Mouse (Mus musculus): ENCODE measurements around the gene Gm128. TPM values are rescaled to one million over a fixed set of nuclear protein-coding genes. Genes with fewer than 3 reads are reported as not detected.

Gm128 gene
- total and polyA plus RNA-seq, 3 experiments = 0.16 TPM; not detected in 2

DNA sequence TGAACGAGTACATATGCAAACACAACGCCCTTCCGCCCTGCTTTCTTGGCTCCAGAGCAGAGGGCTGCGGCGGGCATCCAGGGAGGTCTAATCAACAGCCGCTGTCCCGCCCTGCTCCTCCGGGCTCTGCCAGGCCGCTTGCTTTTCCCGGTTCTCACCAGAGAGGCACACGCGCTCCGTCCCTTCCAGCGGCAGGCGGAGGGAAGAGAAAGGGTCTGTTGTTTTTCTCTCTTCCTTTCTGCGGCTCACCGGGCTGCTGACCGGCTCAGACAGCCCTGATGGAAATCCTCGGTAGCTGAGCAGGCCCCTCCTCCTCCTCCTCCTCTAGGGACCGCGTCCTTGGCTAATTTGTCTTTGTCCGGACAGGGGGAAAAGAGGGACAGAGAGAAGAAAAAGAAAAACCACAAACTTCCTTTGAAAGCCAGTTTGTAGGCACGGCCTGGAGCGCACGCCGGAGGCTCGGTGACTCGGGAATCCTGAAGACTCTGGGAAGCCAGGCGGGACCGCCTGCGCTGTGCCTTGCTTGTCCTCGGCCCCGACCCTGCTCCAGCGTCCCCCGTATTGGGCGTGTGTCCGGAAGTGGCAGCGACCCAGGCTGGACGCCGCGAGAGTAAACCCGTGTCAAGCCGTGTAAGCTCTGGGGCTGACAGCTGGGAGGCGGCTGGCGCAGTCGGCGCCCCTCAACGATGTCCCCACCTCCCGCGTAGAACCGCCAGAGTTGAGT lies 41.6 kb upstream of the Gm128 start:
- Histone ChIP-seq H3K4me1 (ENCODE audit: control insufficient read depth, insufficient read depth, low read length) (peaks cover 3% of the 10 kb centered on the region), H3K36me3 (ENCODE audit: control insufficient read depth, insufficient read depth, low read length) (no peaks in the 10 kb centered on the region), H3K27me3 (ENCODE audit: control insufficient read depth, insufficient read depth, low read length) (no peaks in the 10 kb centered on the region), H3K9ac (ENCODE audit: low read depth, low read length) (peak overlapping the region; percentile 76), H3K27ac (peak overlapping the region; percentile 98), H3K79me2 (replicated peaks; ENCODE audit: control insufficient read depth, insufficient read depth, low read length) (no peaks in the 10 kb centered on the region), H3K4me3 (peak overlapping the region; percentile 88)
- under 1% methylated on average over 51 of the region's 51 CpGs for WGBS
- intact Hi-C loops (cut with DNase I) = loop anchor here (2.0 to 5.0 kb wide), 3 partner anchors 32 to 66 kb away; partner anchors contain the start of genes Cers2, Gabpb2 and Mllt11
- peak; percentile 86 to 88 for DNase-seq
- TF ChIP-seq CTCF (IDR thresholded peaks at IDR 0.05) (peak; percentile 48), POLR2A (IDR thresholded peaks at IDR 0.05; ENCODE audit: insufficient read depth, low read depth, low read length) (peak; percentile 68), EP300 (IDR thresholded peaks at IDR 0.05; ENCODE audit: insufficient read depth, low read depth, low read length) (0 out of 2 replicates have a peak, but pooled peaks have one; percentile 35)

DNA sequence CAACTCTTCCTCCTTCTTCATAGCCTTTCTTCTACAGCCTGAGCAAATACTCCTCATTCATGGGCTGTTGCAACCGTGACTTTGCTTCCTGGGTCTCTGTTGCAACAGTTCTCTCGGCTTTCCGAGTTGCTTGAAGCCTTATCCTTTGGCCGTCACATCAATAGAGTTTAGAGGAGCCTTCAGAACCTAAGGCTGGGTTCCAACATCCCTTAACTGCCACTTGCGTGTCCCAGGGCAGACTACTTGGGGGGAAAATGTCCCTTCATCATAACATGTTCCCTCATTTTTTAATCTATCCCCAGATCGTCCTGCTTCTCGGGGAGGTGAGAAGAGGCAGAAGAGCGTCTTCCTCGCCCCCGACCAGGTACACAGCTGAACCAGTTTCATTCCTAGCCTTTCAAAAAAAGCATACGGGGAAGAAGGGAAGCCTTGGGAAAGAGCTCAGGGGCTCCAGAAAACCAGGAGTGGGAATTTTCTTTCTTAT lies 41.0 kb upstream of the Gm128 start:
- Histone ChIP-seq H3K79me2 (replicated peaks; ENCODE audit: control insufficient read depth, insufficient read depth, low read length) (no peaks in the 10 kb centered on the region), H3K27ac (peak overlapping the region; percentile 98), H3K4me1 (ENCODE audit: control insufficient read depth, insufficient read depth, low read length) (peaks cover 3% of the 10 kb centered on the region), H3K36me3 (ENCODE audit: control insufficient read depth, insufficient read depth, low read length) (no peaks in the 10 kb centered on the region), H3K4me3 (peak overlapping the region; percentile 88), H3K9ac (ENCODE audit: low read depth, low read length) (peak overlapping the region; percentile 76), H3K27me3 (ENCODE audit: control insufficient read depth, insufficient read depth, low read length) (no peaks in the 10 kb centered on the region)
- under 1% methylated on average over 11 of the region's 11 CpGs for WGBS
- intact Hi-C loops (cut with DNase I) = loop anchor here (2.0 to 5.0 kb wide), 3 partner anchors 32 to 65 kb away; partner anchors contain the start of genes Cers2, Gabpb2 and Mllt11
- no peak for TF ChIP-seq POLR2A (IDR thresholded peaks at IDR 0.05; ENCODE audit: insufficient read depth, low read depth, low read length)
- no peak for TF ChIP-seq CTCF (IDR thresholded peaks at IDR 0.05)
- TF ChIP-seq EP300 (IDR thresholded peaks at IDR 0.05; ENCODE audit: insufficient read depth, low read depth, low read length) = no peak
- peak; percentile 61 to 63 for DNase-seq

DNA sequence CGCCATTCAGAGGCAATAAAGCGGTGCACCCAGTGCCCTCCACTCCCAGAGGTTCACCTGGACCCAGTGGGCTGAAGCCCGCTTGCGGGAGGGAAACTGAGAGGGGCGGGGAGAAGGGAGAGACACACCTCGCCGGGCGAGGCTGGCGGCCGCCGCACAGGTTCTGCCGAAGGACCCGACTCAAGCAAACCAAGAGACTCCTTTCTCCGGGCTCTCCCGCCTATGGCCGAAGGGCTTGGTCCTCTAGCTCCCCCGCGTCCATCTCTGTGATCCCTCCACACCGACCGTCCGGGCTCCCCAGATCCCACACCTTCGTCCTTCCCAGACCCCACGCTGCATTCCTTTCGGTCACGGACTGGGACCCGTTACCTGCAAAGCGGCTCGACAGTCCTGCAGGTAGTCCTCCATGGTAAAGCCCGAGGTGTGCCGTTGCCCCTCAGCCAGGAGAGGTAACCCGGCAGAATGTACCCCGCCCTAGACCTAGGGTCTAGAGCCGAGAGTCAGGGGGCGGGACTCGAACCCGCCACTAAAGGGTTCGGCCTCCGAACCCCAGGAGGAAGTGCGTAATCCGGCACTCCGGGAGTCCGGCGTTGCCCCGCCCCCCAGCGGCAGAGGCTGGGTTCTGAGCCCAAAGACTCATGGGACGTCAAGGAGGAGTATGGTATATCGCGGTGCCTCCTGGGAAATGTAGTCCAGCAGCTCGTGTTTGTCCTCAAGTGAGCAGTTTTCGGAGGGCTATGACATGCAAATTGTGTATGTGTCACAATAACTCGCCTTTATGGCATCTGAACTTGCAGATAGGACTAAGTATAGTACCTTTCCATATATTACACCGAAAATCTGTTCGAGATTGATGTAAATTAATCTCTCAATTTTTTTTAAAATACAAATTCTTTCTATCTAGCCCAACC lies 40.1 kb upstream of the Gm128 start, which contains the start of the genes Mindy1 and Prune1:
TSS of gene Mindy1 (plus strand) at position 130 of the 911 bp plus-strand sequence.
TSS of gene Prune1 (minus strand) at position 861 of the 911 bp plus-strand sequence.
- intact Hi-C loops (cut with DNase I) = loop anchor here (2.0 to 5.0 kb wide), 3 partner anchors 33 to 64 kb away; partner anchors contain the start of genes Cers2, Gabpb2 and Mllt11
- H3K27me3 ChIP-seq (ENCODE audit: control insufficient read depth, insufficient read depth, low read length) = no peaks in the 10 kb centered on the region
- peak; percentile 98 to 99 for DNase-seq
- WGBS = under 1% methylated on average over 53 of the region's 53 CpGs
- H3K4me1 ChIP-seq (ENCODE audit: control insufficient read depth, insufficient read depth, low read length) = peaks cover 2% of the 10 kb centered on the region
- H3K9ac ChIP-seq (ENCODE audit: low read depth, low read length) = peak within 1 kb of the TSS; percentile 91
- H3K4me3 ChIP-seq = peak within 1 kb of the TSS; percentile 88
- H3K27ac ChIP-seq = peak within 1 kb of the TSS; percentile 98
- TF ChIP-seq CTCF (IDR thresholded peaks at IDR 0.05) = peak; percentile 60
- no peak for TF ChIP-seq EP300 (IDR thresholded peaks at IDR 0.05; ENCODE audit: insufficient read depth, low read depth, low read length)
- peak; percentile 85 for TF ChIP-seq POLR2A (IDR thresholded peaks at IDR 0.05; ENCODE audit: insufficient read depth, low read depth, low read length)
- H3K79me2 ChIP-seq (replicated peaks; ENCODE audit: control insufficient read depth, insufficient read depth, low read length) = no peaks in the 10 kb centered on the region
- H3K36me3 ChIP-seq (ENCODE audit: control insufficient read depth, insufficient read depth, low read length) = no peaks in the 10 kb centered on the region

DNA sequence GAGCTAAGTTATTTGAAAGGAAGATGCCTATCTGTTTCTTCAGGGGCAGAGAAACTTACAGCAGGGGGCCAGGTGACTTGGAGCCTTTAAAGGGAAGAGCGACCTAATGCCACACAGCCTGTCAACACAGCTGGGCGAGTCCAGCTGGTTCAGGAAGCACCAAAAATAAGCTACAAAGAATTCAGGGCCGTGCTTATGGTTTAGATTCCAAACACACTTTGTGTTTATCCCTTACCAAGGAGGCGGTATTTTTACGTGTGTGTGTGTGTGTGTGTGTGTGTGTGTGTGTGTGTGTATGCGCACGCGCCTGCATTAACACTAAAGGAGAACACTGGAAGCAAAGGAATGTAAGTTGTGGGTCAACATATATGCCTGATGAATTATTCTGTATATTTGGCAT lies 39.3 kb upstream of the Gm128 start:
- 19% methylated on average over 8 of the region's 8 CpGs for WGBS
- Histone ChIP-seq H3K27me3 (ENCODE audit: control insufficient read depth, insufficient read depth, low read length) (no peaks in the 10 kb centered on the region), H3K36me3 (ENCODE audit: control insufficient read depth, insufficient read depth, low read length) (no peaks in the 10 kb centered on the region), H3K4me1 (ENCODE audit: control insufficient read depth, insufficient read depth, low read length) (peaks cover 2% of the 10 kb centered on the region), H3K4me3 (peak overlapping the region; percentile 88), H3K9ac (ENCODE audit: low read depth, low read length) (no peak overlapping the region), H3K27ac (peak overlapping the region; percentile 98), H3K79me2 (replicated peaks; ENCODE audit: control insufficient read depth, insufficient read depth, low read length) (no peaks in the 10 kb centered on the region)
- DNase-seq = peak in 1 of 2 experiments; percentile 29
- intact Hi-C loops (cut with DNase I) = loop anchor here (5.0 kb wide), 2 partner anchors 48 to 63 kb away; partner anchors contain the start of genes Gabpb2 and Mllt11
- TF ChIP-seq EP300 (IDR thresholded peaks at IDR 0.05; ENCODE audit: insufficient read depth, low read depth, low read length) (no peak), CTCF (IDR thresholded peaks at IDR 0.05) (no peak), POLR2A (IDR thresholded peaks at IDR 0.05; ENCODE audit: insufficient read depth, low read depth, low read length) (no peak)

DNA sequence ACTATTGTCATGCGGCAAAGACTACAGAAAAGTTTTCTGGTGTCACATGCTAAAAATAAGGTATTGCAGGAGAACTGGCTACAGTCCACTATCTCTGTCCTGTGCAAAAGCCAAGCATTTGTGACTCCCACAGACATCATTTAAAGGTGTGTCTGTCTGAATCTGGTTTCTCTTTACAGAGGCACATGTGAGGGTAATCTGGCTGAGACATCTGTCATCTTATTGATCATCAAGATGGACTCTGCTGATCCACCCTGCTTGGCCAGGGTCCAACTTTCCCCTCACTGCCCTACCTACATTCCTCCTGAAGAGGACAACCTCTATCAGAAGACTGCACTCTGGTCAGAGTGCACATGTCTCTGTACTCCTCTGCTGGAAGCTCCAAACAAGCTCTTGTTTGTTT lies 35.8 kb upstream of the Gm128 start:
- intact Hi-C loops (cut with DNase I) = no loop called here
- DNase-seq = peak in 1 of 2 experiments; percentile 20

More for the DNA sequence above, 35.8 kb upstream of the Gm128 start:
- no peaks in the 10 kb centered on the region for H3K27me3 ChIP-seq (ENCODE audit: control insufficient read depth, insufficient read depth, low read length)
- no peak for TF ChIP-seq POLR2A (IDR thresholded peaks at IDR 0.05; ENCODE audit: insufficient read depth, low read depth, low read length)
- no peak for TF ChIP-seq CTCF (IDR thresholded peaks at IDR 0.05)
- TF ChIP-seq EP300 (IDR thresholded peaks at IDR 0.05; ENCODE audit: insufficient read depth, low read depth, low read length) = no peak
- no peaks in the 10 kb centered on the region; the same call in 1 of the 2 replicates for H3K4me1 ChIP-seq (ENCODE audit: control insufficient read depth, insufficient read depth, low read length)
- WGBS = 27% methylated on average over 1 of the region's 1 CpGs
- H3K36me3 ChIP-seq (ENCODE audit: control insufficient read depth, insufficient read depth, low read length) = no peaks in the 10 kb centered on the region
- no peaks in the 10 kb centered on the region for H3K79me2 ChIP-seq (replicated peaks; ENCODE audit: control insufficient read depth, insufficient read depth, low read length)
- no peak overlapping the region for H3K4me3 ChIP-seq
- no peak overlapping the region for H3K9ac ChIP-seq (ENCODE audit: low read depth, low read length)
- H3K27ac ChIP-seq = peak overlapping the region; percentile 67

Data from heart, adult 2 months (tissue).